Mouse (Mus musculus) left cerebral cortex, postnatal 4 days (tissue): ENCODE data around the gene Cryga. TPM values are rescaled to one million over a fixed set of nuclear protein-coding genes. Genes with fewer than 3 reads are reported as not detected.

Experiments used
- DNase-seq: peaks from one replicate; pipeline ENCODE4 v3.0.0-alpha.2; 2022
- intact Hi-C: fragments of 180-260 bp; cut with DNase I; formaldehyde crosslinking; loops from one replicate; pipeline ENCODE4 v1.15.1; 2025
- total RNA-seq, 2 experiments: library from RNA; stranded (reverse); gene quantifications; 2 replicates each; pipeline ENCODE4 v1.2.3; 2021

Gene Cryga
- under 1 TPM in 1 of 2 experiments, not detected in 1; 0.97 TPM for total RNA-seq

GRCm38 (mm10) chr1:65103273-65103672, at the start of gene Cryga:
Cryga (minus strand) TSS chr1:65103373.
- intact Hi-C loops: no loop called here
- no peak for DNase-seq

- no peak for DNase-seq
- intact Hi-C loops: no loop called here
Observed at GRCm38 (mm10) chr1:65147971-65148370, 44.8 kb upstream of the Cryga start.

GRCm38 (mm10) chr1:65147326-65147725, 44.2 kb upstream of the Cryga start:
- DNase-seq: no peak
- intact Hi-C loops: no loop called here

GRCm38 (mm10) chr1:65146601-65147000, 43.4 kb upstream of the Cryga start:
- DNase-seq: no peak
- intact Hi-C loops: no loop called here

GRCm38 (mm10) chr1:65144783-65145182, 41.6 kb upstream of the Cryga start:
- DNase-seq: no peak
- intact Hi-C loops: no loop called here

GRCm38 (mm10) chr1:65137560-65137959, 34.4 kb upstream of the Cryga start:
- intact Hi-C loops: no loop called here
- DNase-seq: no peak

GRCm38 (mm10) chr1:65132833-65133232, 29.7 kb upstream of the Cryga start:
- no peak for DNase-seq
- intact Hi-C loops: no loop called here

- DNase-seq: no peak
- intact Hi-C loops: no loop called here
Observed at GRCm38 (mm10) chr1:65131671-65132070, 28.5 kb upstream of the Cryga start.

- no peak for DNase-seq
- intact Hi-C loops: no loop called here
Observed at GRCm38 (mm10) chr1:65130226-65130625, 27.1 kb upstream of the Cryga start.

- intact Hi-C loops: no loop called here
- DNase-seq: no peak
Observed at GRCm38 (mm10) chr1:65129634-65130180, 26.5 kb upstream of the Cryga start.

GRCm38 (mm10) chr1:65122574-65123372, 19.6 kb upstream of the Cryga start, which contains the start of gene D630023F18Rik:
D630023F18Rik (minus strand) TSS chr1:65123214.
- intact Hi-C loops: no loop called here
- DNase-seq: no peak

- DNase-seq: no peak
- intact Hi-C loops: no loop called here
Observed at GRCm38 (mm10) chr1:65119438-65119837, 16.3 kb upstream of the Cryga start, which contains the start of gene Gm28845. Gm28845 (minus strand) TSS chr1:65119558.

GRCm38 (mm10) chr1:65118150-65118913, 15.2 kb upstream of the Cryga start:
- DNase-seq: no peak
- intact Hi-C loops: no loop called here

- intact Hi-C loops: loop anchor here (5.0 kb wide), 1 partner anchor 64 kb away; no protein-coding TSS in a partner anchor
Observed at GRCm38 (mm10) chr1:65113536-65114172, 10.5 kb upstream of the Cryga start.

GRCm38 (mm10) chr1:65112807-65113196, 9.6 kb upstream of the Cryga start:
- DNase-seq: no peak
- intact Hi-C loops: loop anchor here (5.0 kb wide), 1 partner anchor 64 kb away; no protein-coding TSS in a partner anchor

More at GRCm38 (mm10) chr1:65113536-65114172, 10.5 kb upstream of the Cryga start:
- no peak for DNase-seq

GRCm38 (mm10) chr1:65112031-65112806, 9.0 kb upstream of the Cryga start:
- intact Hi-C loops: loop anchor here (5.0 kb wide), 1 partner anchor 65 kb away; no protein-coding TSS in a partner anchor
- DNase-seq: peak; percentile 71

- intact Hi-C loops: loop anchor here (5.0 kb wide), 1 partner anchor 67 kb away; no protein-coding TSS in a partner anchor
- DNase-seq: no peak
Observed at GRCm38 (mm10) chr1:65109756-65110435, 6.7 kb upstream of the Cryga start.

GRCm38 (mm10) chr1:65109196-65109595, 6.0 kb upstream of the Cryga start:
- no peak for DNase-seq
- intact Hi-C loops: no loop called here

GRCm38 (mm10) chr1:65107654-65108279, 4.6 kb upstream of the Cryga start:
- DNase-seq: no peak
- intact Hi-C loops: no loop called here
